Mouse (Mus musculus) midbrain, embryonic 12.5 days (tissue): ENCODE data around the gene Slc1a5. TPM values are rescaled to one million over a fixed set of nuclear protein-coding genes. Genes with fewer than 3 reads are reported as not detected.

Experiments
- ATAC-seq: fragments of 200-750 bp; cut with Nextera tagmentation; 2 replicates; pipeline ENCODE4 v1.8.0; 2017; ENCODE audit warnings: low read depth, moderate TSS enrichment, moderate library complexity; ENCODE audit not compliant: low FRiP score
- H3K27ac ChIP-seq: fragments of 300-500 bp; sonication (generic); replicated peaks from 2 replicates; pipeline ENCODE4 v1.5.1; 2016; ENCODE audit warnings: mild to moderate bottlenecking
- H3K27me3 ChIP-seq: fragments of 300-500 bp; sonication (generic); 2 replicates; pipeline ENCODE4 v1.6.1; 2016; ENCODE audit warnings: mild to moderate bottlenecking
- H3K36me3 ChIP-seq: fragments of 300-500 bp; sonication (generic); 2 replicates; pipeline ENCODE4 v1.6.1; 2016
- H3K4me1 ChIP-seq: fragments of 300-500 bp; sonication (generic); 2 replicates; pipeline ENCODE4 v1.6.1; 2016
- H3K4me2 ChIP-seq: fragments of 300-500 bp; sonication (generic); replicated peaks from 2 replicates; pipeline ENCODE4 v1.6.1; 2016; ENCODE audit warnings: mild to moderate bottlenecking, moderate library complexity
- H3K4me3 ChIP-seq: fragments of 300-500 bp; sonication (generic); 2 replicates; pipeline ENCODE4 v1.5.1; 2016; ENCODE audit warnings: mild to moderate bottlenecking
- H3K9ac ChIP-seq: fragments of 300-500 bp; sonication (generic); replicated peaks from 2 replicates; pipeline ENCODE4 v1.6.1; 2016; ENCODE audit warnings: mild to moderate bottlenecking, moderate library complexity
- H3K9me3 ChIP-seq: fragments of 300-500 bp; sonication (generic); 2 replicates; pipeline ENCODE4 v1.6.1; 2016; ENCODE audit warnings: mild to moderate bottlenecking
- WGBS: fragments of 180-500 bp; shearing (Covaris S2); methylation state at CpG from one replicate; pipeline ENCODE4 v1.1.7; 2016; 5-methylcytosine and 5-hydroxymethylcytosine counted together
- polyA plus RNA-seq: library from polyadenylated mRNA; unstranded; fragments of >200 nt; fragmentation: Nextera tagmentation; extraction: Ambion mirVana; gene quantifications from 2 replicates; pipeline ENCODE4 v1.2.1, GENCODE M21; 2016

Gene Slc1a5
- polyA plus RNA-seq, 1 experiment from 2014 or later = 33.3 TPM

DNA sequence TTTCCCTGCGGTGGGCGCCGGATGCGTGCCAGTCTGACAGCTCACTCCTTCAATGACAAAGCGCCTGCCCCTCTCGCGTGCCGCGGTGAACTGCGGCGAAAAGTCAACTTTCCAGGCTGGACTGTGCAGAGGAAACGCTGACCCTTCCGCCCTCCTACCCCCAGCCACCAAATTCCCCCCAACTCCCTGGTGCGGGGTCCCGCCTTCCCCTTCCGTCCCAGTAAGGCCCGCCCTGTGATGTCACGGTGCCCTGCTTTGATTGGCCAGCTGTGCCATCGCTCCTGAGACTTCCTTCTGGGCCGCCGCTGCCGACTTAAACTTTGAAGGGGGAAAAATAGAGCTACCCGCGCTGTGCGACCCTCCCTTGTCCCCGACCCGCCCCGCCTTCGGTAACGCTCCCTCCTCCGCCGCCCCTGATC, 61.5 kb downstream of the Slc1a5 start, which contains the start of gene Prkd2:
Gene Prkd2, plus strand, starts transcription at position 258 of the 419 bp plus-strand sequence.
- peak within 1 kb of the TSS; percentile 87 for H3K9ac ChIP-seq
- H3K36me3 ChIP-seq = peaks cover 43% of the 10 kb centered on the region
- WGBS = under 1% methylated on average over 27 of the region's 32 CpGs
- peak within 1 kb of the TSS; percentile 67 for H3K27ac ChIP-seq
- peaks cover 3% of the 10 kb centered on the region; the same call in 1 of the 2 replicates for H3K27me3 ChIP-seq
- peak within 1 kb of the TSS; percentile 52 for H3K4me3 ChIP-seq
- H3K9me3 ChIP-seq = no peaks in the 10 kb centered on the region
- H3K4me1 ChIP-seq = peaks cover 30% of the 10 kb centered on the region
- peak; percentile 87 for ATAC-seq
- H3K4me2 ChIP-seq = peak within 1 kb of the TSS; percentile 97

- WGBS = 2% methylated on average over 32 of the region's 33 CpGs
- peak overlapping the region; percentile 67; the same call in 1 of the 2 replicates for H3K27ac ChIP-seq
- ATAC-seq = peak; percentile 27; the same call in 1 of the 2 replicates
Measured at GRCm38 (mm10) chr7:16843441-16844171, 62.5 kb downstream of the Slc1a5 start.

GRCm38 (mm10) chr7:16844696-16845071, 63.5 kb downstream of the Slc1a5 start:
- Histone ChIP-seq H3K27me3 (peaks cover 3% of the 10 kb centered on the region; the same call in 1 of the 2 replicates), H3K9ac (no peak overlapping the region; the same call in 1 of the 2 replicates), H3K4me3 (peak overlapping the region; percentile 4; the same call in 1 of the 2 replicates), H3K4me2 (peak overlapping the region; percentile 12), H3K9me3 (no peaks in the 10 kb centered on the region), H3K27ac (no peak overlapping the region), H3K4me1 (peaks cover 30% of the 10 kb centered on the region), H3K36me3 (peaks cover 32% of the 10 kb centered on the region)
- 68% methylated on average over 3 of the region's 3 CpGs for WGBS
- no peak for ATAC-seq

More at GRCm38 (mm10) chr7:16843441-16844171, 62.5 kb downstream of the Slc1a5 start:
- peaks cover 3% of the 10 kb centered on the region; the same call in 1 of the 2 replicates for H3K27me3 ChIP-seq
- H3K4me1 ChIP-seq = peaks cover 30% of the 10 kb centered on the region
- peak overlapping the region; percentile 97 for H3K4me2 ChIP-seq
- peaks cover 33% of the 10 kb centered on the region for H3K36me3 ChIP-seq
- H3K9ac ChIP-seq = peak overlapping the region; percentile 87
- peak overlapping the region; percentile 52 for H3K4me3 ChIP-seq
- H3K9me3 ChIP-seq = no peaks in the 10 kb centered on the region

DNA sequence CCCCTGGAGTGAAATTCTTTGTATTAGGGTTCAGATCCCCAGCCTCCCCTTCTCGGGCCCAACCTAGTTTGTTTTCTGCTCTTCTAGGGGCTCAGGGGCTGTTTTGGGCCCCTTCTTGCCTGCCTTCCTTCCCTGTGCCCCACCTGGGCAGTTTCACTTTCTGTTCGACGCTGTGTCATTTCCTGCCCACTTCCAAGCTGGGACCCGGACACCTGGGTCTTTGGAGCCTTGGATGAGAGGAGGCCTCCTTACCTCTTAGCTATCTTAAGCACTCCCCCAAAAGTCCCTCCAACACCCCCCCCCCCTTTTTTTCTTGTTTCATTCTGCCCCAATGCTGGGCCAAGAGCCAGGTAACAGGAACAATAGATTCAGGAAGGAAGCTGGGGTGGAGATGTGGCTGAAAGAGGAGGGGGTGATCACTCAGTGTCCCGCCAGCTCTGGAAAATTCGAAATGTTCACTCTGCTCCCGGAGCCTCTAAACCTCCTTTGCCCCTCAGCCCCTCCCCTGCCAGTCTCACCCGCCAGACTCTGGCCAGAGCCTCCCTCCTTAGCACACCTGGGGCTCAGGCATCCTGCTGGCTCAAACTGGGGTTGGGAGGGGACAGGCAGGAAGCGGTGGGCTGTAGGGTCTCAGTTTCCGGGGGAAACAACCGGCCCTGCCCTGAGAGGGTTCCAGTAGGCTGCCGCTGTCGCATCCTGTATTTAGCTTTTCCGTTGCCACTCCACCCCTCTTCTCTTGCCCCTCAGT, 64.1 kb downstream of the Slc1a5 start:
- H3K27me3 ChIP-seq = peaks cover 3% of the 10 kb centered on the region; the same call in 1 of the 2 replicates
- H3K4me2 ChIP-seq = peak overlapping the region; percentile 12
- H3K4me1 ChIP-seq = peaks cover 30% of the 10 kb centered on the region
- H3K27ac ChIP-seq = no peak overlapping the region
- ATAC-seq = no peak
- 45% methylated on average over 14 of the region's 14 CpGs for WGBS
- peak overlapping the region; percentile 9; the same call in 1 of the 2 replicates for H3K4me3 ChIP-seq
- peak overlapping the region; percentile 37; the same call in 1 of the 2 replicates for H3K9ac ChIP-seq
- no peaks in the 10 kb centered on the region for H3K9me3 ChIP-seq
- H3K36me3 ChIP-seq = peaks cover 32% of the 10 kb centered on the region

GRCm38 (mm10) chr7:16845820-16846167, 64.7 kb downstream of the Slc1a5 start:
- Histone ChIP-seq H3K9ac (0 out of 2 replicates have a peak overlapping the region, but pooled peaks have one; percentile 37), H3K27ac (no peak overlapping the region; the same call in 1 of the 2 replicates), H3K4me2 (peak overlapping the region; percentile 12), H3K4me1 (peaks cover 30% of the 10 kb centered on the region), H3K36me3 (peaks cover 32% of the 10 kb centered on the region), H3K27me3 (peaks cover 3% of the 10 kb centered on the region; the same call in 1 of the 2 replicates), H3K9me3 (no peaks in the 10 kb centered on the region), H3K4me3 (0 out of 2 replicates have a peak overlapping the region, but pooled peaks have one; percentile 9)
- no peak for ATAC-seq
- WGBS = 36% methylated on average over 10 of the region's 10 CpGs

- Histone ChIP-seq H3K9me3 (no peaks in the 10 kb centered on the region), H3K4me1 (peaks cover 30% of the 10 kb centered on the region), H3K9ac (no peak overlapping the region), H3K27me3 (peaks cover 3% of the 10 kb centered on the region; the same call in 1 of the 2 replicates), H3K36me3 (peaks cover 27% of the 10 kb centered on the region), H3K4me3 (no peak overlapping the region), H3K27ac (no peak overlapping the region), H3K4me2 (no peak overlapping the region)
- no peak for ATAC-seq
- WGBS = 97% methylated on average over 5 of the region's 5 CpGs
Measured at GRCm38 (mm10) chr7:16846775-16847174, 65.6 kb downstream of the Slc1a5 start.

DNA sequence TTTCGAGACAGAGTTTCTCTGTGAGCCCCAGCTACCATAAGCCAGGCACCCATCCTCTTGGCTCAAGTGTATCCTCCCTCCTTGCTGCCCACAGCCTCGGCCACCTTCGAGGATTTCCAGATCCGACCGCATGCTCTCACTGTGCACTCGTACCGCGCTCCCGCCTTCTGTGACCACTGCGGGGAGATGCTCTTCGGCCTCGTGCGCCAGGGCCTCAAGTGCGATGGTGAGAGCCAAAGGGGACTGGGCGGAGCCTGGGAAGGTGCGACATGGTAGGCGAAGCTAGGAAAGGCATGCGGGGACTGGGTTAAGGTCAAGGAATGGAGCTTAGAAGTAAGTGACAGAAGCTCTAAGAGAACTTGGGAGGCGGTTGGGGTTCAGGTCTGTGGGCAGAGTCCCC, 66.4 kb downstream of the Slc1a5 start:
- Histone ChIP-seq H3K4me1 (peaks cover 24% of the 10 kb centered on the region), H3K9me3 (no peaks in the 10 kb centered on the region), H3K4me2 (no peak overlapping the region), H3K9ac (no peak overlapping the region), H3K27ac (no peak overlapping the region), H3K27me3 (peaks cover 3% of the 10 kb centered on the region; the same call in 1 of the 2 replicates), H3K4me3 (no peak overlapping the region), H3K36me3 (peaks cover 33% of the 10 kb centered on the region)
- WGBS = 87% methylated on average over 19 of the region's 19 CpGs
- no peak for ATAC-seq

Other genes with a start within 250 kb of the Slc1a5 start
- gene Arhgap35, start 166.3 kb upstream of the Slc1a5 start, polyA plus RNA-seq = 39.1 and 40.2 TPM in 2 replicates
- gene Ceacam15, start 105.6 kb upstream of the Slc1a5 start, polyA plus RNA-seq = not detected in 2 replicates
- gene Ceacam9, start 59.4 kb upstream of the Slc1a5 start, polyA plus RNA-seq = not detected in 2 replicates
- gene Ap2s1, start 42.9 kb upstream of the Slc1a5 start, polyA plus RNA-seq = 278 and 285 TPM in 2 replicates
- gene Strn4, start 34.5 kb downstream of the Slc1a5 start, polyA plus RNA-seq = 191 and 196 TPM in 2 replicates
- gene Fkrp, start 35.4 kb downstream of the Slc1a5 start, polyA plus RNA-seq = 36.9 and 41.2 TPM in 2 replicates
- gene Prkd2, start 61.6 kb downstream of the Slc1a5 start, polyA plus RNA-seq = 10.2 and 12.0 TPM in 2 replicates
- gene Dact3, start 94.0 kb downstream of the Slc1a5 start, polyA plus RNA-seq = 4.7 and 6.2 TPM in 2 replicates
- gene Gng8, start 110.4 kb downstream of the Slc1a5 start, polyA plus RNA-seq = 12.1 and 26.0 TPM in 2 replicates
- 1.1 and 1.2 TPM in 2 replicates for gene Ptgir, start 125.2 kb downstream of the Slc1a5 start, polyA plus RNA-seq
- 223 and 224 TPM in 2 replicates for gene Calm3, start 142.8 kb downstream of the Slc1a5 start, polyA plus RNA-seq
- 49.3 and 55.3 TPM in 2 replicates for gene Pnmal2, start 163.3 kb downstream of the Slc1a5 start, polyA plus RNA-seq
- 28.8 and 34.8 TPM in 2 replicates for gene Pnmal1, start 178.3 kb downstream of the Slc1a5 start, polyA plus RNA-seq
- 1.7 and 1.8 TPM in 2 replicates for gene Gm42372, start 201.7 kb downstream of the Slc1a5 start, polyA plus RNA-seq
- 7.0 and 12.6 TPM in 2 replicates for gene Ccdc8, start 211.4 kb downstream of the Slc1a5 start, polyA plus RNA-seq
- 102 TPM in 2 replicates for gene Ppp5c, start 246.6 kb downstream of the Slc1a5 start, polyA plus RNA-seq